Mouse (Mus musculus): ENCODE measurements around the gene Cept1. TPM values are rescaled to one million over a fixed set of nuclear protein-coding genes. Genes with fewer than 3 reads are reported as not detected.

The Cept1 gene
- polyA plus RNA-seq, 1 experiment from 2014 or later, result 45.4 TPM

- Histone ChIP-seq H3K9ac (no peak overlapping the region), H3K27me3 (ENCODE audit: control insufficient read depth, insufficient read depth, low read length) (no peaks in the 10 kb centered on the region), H3K4me3 (replicated peaks; ENCODE audit: low read length) (no peak overlapping the region), H3K27ac (no peak overlapping the region), H3K4me2 (replicated peaks) (no peak overlapping the region), H3K9me3 (ENCODE audit: control insufficient read depth, low read length) (no peaks in the 10 kb centered on the region), H3K4me1 (replicated peaks; ENCODE audit: control insufficient read depth, insufficient read depth, low read length) (no peaks in the 10 kb centered on the region), H3K36me3 (replicated peaks; ENCODE audit: control insufficient read depth, insufficient read depth) (no peaks in the 10 kb centered on the region)
- ATAC-seq (ENCODE audit: low FRiP score) (no peak), DNase-seq (ENCODE audit: low spot score) (no peak)
- 77% methylated on average over 2 of the region's 2 CpGs for WGBS
Observed at GRCm38 (mm10) chr3:106487551-106487950, 60.1 kb downstream of the Cept1 start.

GRCm38 (mm10) chr3:106485810-106486209 lies 61.8 kb downstream of the Cept1 start:
- H3K4me3 ChIP-seq (replicated peaks; ENCODE audit: low read length), result no peak overlapping the region
- DNase-seq (ENCODE audit: low spot score), result no peak
- no peak for ATAC-seq (ENCODE audit: low FRiP score)

GRCm38 (mm10) chr3:106484861-106485260 lies 62.7 kb downstream of the Cept1 start:
- Histone ChIP-seq H3K4me3 (replicated peaks; ENCODE audit: low read length) (no peak overlapping the region), H3K36me3 (replicated peaks; ENCODE audit: control insufficient read depth, insufficient read depth) (no peaks in the 10 kb centered on the region), H3K27ac (no peak overlapping the region), H3K4me2 (replicated peaks) (no peak overlapping the region), H3K9ac (no peak overlapping the region), H3K4me1 (replicated peaks; ENCODE audit: control insufficient read depth, insufficient read depth, low read length) (no peaks in the 10 kb centered on the region), H3K27me3 (ENCODE audit: control insufficient read depth, insufficient read depth, low read length) (0 out of 2 replicates have a peak, but pooled peaks cover 9% of the 10 kb centered on the region), H3K9me3 (ENCODE audit: control insufficient read depth, low read length) (no peaks in the 10 kb centered on the region)
- WGBS, result 95% methylated on average over 3 of the region's 3 CpGs
- ATAC-seq (ENCODE audit: low FRiP score) (no peak), DNase-seq (ENCODE audit: low spot score) (no peak)

More at GRCm38 (mm10) chr3:106485810-106486209, 61.8 kb downstream of the Cept1 start:
- no peaks in the 10 kb centered on the region for H3K4me1 ChIP-seq (replicated peaks; ENCODE audit: control insufficient read depth, insufficient read depth, low read length)
- no peak overlapping the region for H3K4me2 ChIP-seq (replicated peaks)
- H3K9ac ChIP-seq, result no peak overlapping the region
- H3K27me3 ChIP-seq (ENCODE audit: control insufficient read depth, insufficient read depth, low read length), result 0 out of 2 replicates have a peak, but pooled peaks cover 9% of the 10 kb centered on the region
- no peaks in the 10 kb centered on the region for H3K9me3 ChIP-seq (ENCODE audit: control insufficient read depth, low read length)
- H3K27ac ChIP-seq, result no peak overlapping the region
- 82% methylated on average over 5 of the region's 5 CpGs for WGBS
- no peaks in the 10 kb centered on the region for H3K36me3 ChIP-seq (replicated peaks; ENCODE audit: control insufficient read depth, insufficient read depth)

GRCm38 (mm10) chr3:106483796-106484405 lies 63.7 kb downstream of the Cept1 start:
- H3K36me3 ChIP-seq (replicated peaks; ENCODE audit: control insufficient read depth, insufficient read depth), result no peaks in the 10 kb centered on the region
- no peak overlapping the region for H3K4me3 ChIP-seq (replicated peaks; ENCODE audit: low read length)
- no peak overlapping the region for H3K27ac ChIP-seq
- no peaks in the 10 kb centered on the region for H3K4me1 ChIP-seq (replicated peaks; ENCODE audit: control insufficient read depth, insufficient read depth, low read length)
- no peaks in the 10 kb centered on the region for H3K9me3 ChIP-seq (ENCODE audit: control insufficient read depth, low read length)
- H3K4me2 ChIP-seq (replicated peaks), result no peak overlapping the region
- H3K9ac ChIP-seq, result no peak overlapping the region
- H3K27me3 ChIP-seq (ENCODE audit: control insufficient read depth, insufficient read depth, low read length), result 0 out of 2 replicates have a peak, but pooled peaks cover 9% of the 10 kb centered on the region
- WGBS, result 77% methylated on average over 4 of the region's 4 CpGs
- DNase-seq (ENCODE audit: low spot score) (no peak), ATAC-seq (ENCODE audit: low FRiP score) (no peak)

- Histone ChIP-seq H3K9me3 (ENCODE audit: control insufficient read depth, low read length) (no peaks in the 10 kb centered on the region), H3K4me3 (replicated peaks; ENCODE audit: low read length) (no peak overlapping the region), H3K36me3 (replicated peaks; ENCODE audit: control insufficient read depth, insufficient read depth) (no peaks in the 10 kb centered on the region), H3K9ac (no peak overlapping the region), H3K4me1 (replicated peaks; ENCODE audit: control insufficient read depth, insufficient read depth, low read length) (no peaks in the 10 kb centered on the region), H3K27me3 (ENCODE audit: control insufficient read depth, insufficient read depth, low read length) (0 out of 2 replicates have a peak, but pooled peaks cover 9% of the 10 kb centered on the region), H3K4me2 (replicated peaks) (no peak overlapping the region), H3K27ac (no peak overlapping the region)
- ATAC-seq (ENCODE audit: low FRiP score) (no peak), DNase-seq (ENCODE audit: low spot score) (no peak)
- WGBS, result 81% methylated on average over 7 of the region's 7 CpGs
Observed at GRCm38 (mm10) chr3:106483297-106483696, 64.3 kb downstream of the Cept1 start.

GRCm38 (mm10) chr3:106482281-106483081 lies 65.1 kb downstream of the Cept1 start, which contains the start of gene Dennd2d:
TSS of gene Dennd2d (plus strand) at chr3:106482405.
- H3K4me2 ChIP-seq (replicated peaks), result peak within 1 kb of the TSS; percentile 76
- H3K9ac ChIP-seq, result peak within 1 kb of the TSS; percentile 29
- H3K9me3 ChIP-seq (ENCODE audit: control insufficient read depth, low read length), result no peaks in the 10 kb centered on the region
- 4% methylated on average over 41 of the region's 44 CpGs for WGBS
- H3K27me3 ChIP-seq (ENCODE audit: control insufficient read depth, insufficient read depth, low read length), result 0 out of 2 replicates have a peak, but pooled peaks cover 9% of the 10 kb centered on the region
- DNase-seq (ENCODE audit: low spot score), result no peak
- H3K4me3 ChIP-seq (replicated peaks; ENCODE audit: low read length), result peak within 1 kb of the TSS; percentile 42
- no peak within 1 kb of the TSS for H3K27ac ChIP-seq
- ATAC-seq (ENCODE audit: low FRiP score), result peak; percentile 78
- H3K36me3 ChIP-seq (replicated peaks; ENCODE audit: control insufficient read depth, insufficient read depth), result no peaks in the 10 kb centered on the region
- no peaks in the 10 kb centered on the region for H3K4me1 ChIP-seq (replicated peaks; ENCODE audit: control insufficient read depth, insufficient read depth, low read length)

GRCm38 (mm10) chr3:106476863-106477262 lies 70.7 kb downstream of the Cept1 start:
- DNase-seq (ENCODE audit: low spot score) (no peak), ATAC-seq (ENCODE audit: low FRiP score) (no peak)
- Histone ChIP-seq H3K36me3 (replicated peaks; ENCODE audit: control insufficient read depth, insufficient read depth) (no peaks in the 10 kb centered on the region), H3K27ac (no peak overlapping the region), H3K27me3 (ENCODE audit: control insufficient read depth, insufficient read depth, low read length) (0 out of 2 replicates have a peak, but pooled peaks cover 5% of the 10 kb centered on the region), H3K9me3 (ENCODE audit: control insufficient read depth, low read length) (no peaks in the 10 kb centered on the region), H3K4me1 (replicated peaks; ENCODE audit: control insufficient read depth, insufficient read depth, low read length) (no peaks in the 10 kb centered on the region), H3K4me2 (replicated peaks) (no peak overlapping the region), H3K9ac (no peak overlapping the region), H3K4me3 (replicated peaks; ENCODE audit: low read length) (no peak overlapping the region)
- WGBS, result 92% methylated on average over 1 of the region's 1 CpGs

- ATAC-seq (ENCODE audit: low FRiP score), result no peak
- H3K27ac ChIP-seq, result no peak overlapping the region
- no peaks in the 10 kb centered on the region for H3K4me1 ChIP-seq (replicated peaks; ENCODE audit: control insufficient read depth, insufficient read depth, low read length)
- no peak overlapping the region for H3K4me2 ChIP-seq (replicated peaks)
- no peak overlapping the region for H3K4me3 ChIP-seq (replicated peaks; ENCODE audit: low read length)
- H3K36me3 ChIP-seq (replicated peaks; ENCODE audit: control insufficient read depth, insufficient read depth), result no peaks in the 10 kb centered on the region
- H3K9me3 ChIP-seq (ENCODE audit: control insufficient read depth, low read length), result no peaks in the 10 kb centered on the region
- no peak overlapping the region for H3K9ac ChIP-seq
- no peaks in the 10 kb centered on the region for H3K27me3 ChIP-seq (ENCODE audit: control insufficient read depth, insufficient read depth, low read length)
- WGBS, result 91% methylated on average over 4 of the region's 4 CpGs
- no peak for DNase-seq (ENCODE audit: low spot score)
Observed at GRCm38 (mm10) chr3:106474210-106474609, 73.4 kb downstream of the Cept1 start.

- no peaks in the 10 kb centered on the region for H3K9me3 ChIP-seq (ENCODE audit: control insufficient read depth, low read length)
- H3K9ac ChIP-seq, result no peak overlapping the region
- 94% methylated on average over 1 of the region's 1 CpGs for WGBS
- no peaks in the 10 kb centered on the region for H3K36me3 ChIP-seq (replicated peaks; ENCODE audit: control insufficient read depth, insufficient read depth)
- no peak overlapping the region for H3K4me2 ChIP-seq (replicated peaks)
- ATAC-seq (ENCODE audit: low FRiP score) (no peak), DNase-seq (ENCODE audit: low spot score) (no peak)
- H3K4me1 ChIP-seq (replicated peaks; ENCODE audit: control insufficient read depth, insufficient read depth, low read length), result no peaks in the 10 kb centered on the region
- H3K27me3 ChIP-seq (ENCODE audit: control insufficient read depth, insufficient read depth, low read length), result no peaks in the 10 kb centered on the region
- H3K4me3 ChIP-seq (replicated peaks; ENCODE audit: low read length), result no peak overlapping the region
- H3K27ac ChIP-seq, result no peak overlapping the region
Observed at GRCm38 (mm10) chr3:106464750-106465149, 82.9 kb downstream of the Cept1 start.

Data from hindbrain, embryonic 14.5 days (tissue).